Mouse (Mus musculus): ENCODE data around the gene 9330182L06Rik. TPM values are rescaled to one million over a fixed set of nuclear protein-coding genes. Genes with fewer than 3 reads are reported as not detected.

9330182L06Rik gene
- polyA plus RNA-seq, 1 experiment = 2.8 TPM

DNA sequence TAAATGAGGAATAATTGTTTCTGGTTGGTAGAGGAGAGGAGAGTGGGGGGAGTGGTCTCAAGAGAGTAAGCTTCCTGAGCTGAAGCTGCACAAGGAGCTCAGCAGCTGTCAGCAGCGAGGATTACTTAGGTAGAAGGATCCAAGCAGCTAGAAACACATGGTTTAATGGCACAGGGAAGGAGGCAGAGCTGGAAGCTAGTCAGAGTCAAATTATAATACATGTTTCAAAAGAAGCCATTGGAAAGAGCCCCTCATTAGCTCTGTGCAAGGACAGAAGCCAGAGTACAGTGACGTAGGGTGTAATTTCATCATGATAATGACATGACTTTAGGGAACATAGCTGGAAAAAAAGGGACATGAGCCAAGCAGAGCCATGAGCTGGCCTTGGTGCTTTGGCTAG lies 92.2 kb downstream of the 9330182L06Rik start:
- no peak for TF ChIP-seq POLR2A (IDR thresholded peaks at IDR 0.05; ENCODE audit: low read depth, low read length)
- TF ChIP-seq CTCF (IDR thresholded peaks at IDR 0.05; ENCODE audit: borderline replicate concordance, insufficient read depth, low read length) = no peak
- Histone ChIP-seq H3K4me3 (ENCODE audit: insufficient read depth, low read length) (no peak overlapping the region), H3K4me1 (ENCODE audit: control insufficient read depth, insufficient read depth, low read length) (no peaks in the 10 kb centered on the region), H3K27ac (ENCODE audit: insufficient read depth, low read length) (no peak overlapping the region)

GRCm38 (mm10) chr5:9361982-9362661 lies 96.2 kb downstream of the 9330182L06Rik start:
- H3K4me1 ChIP-seq (ENCODE audit: control insufficient read depth, insufficient read depth, low read length) = no peaks in the 10 kb centered on the region
- H3K4me3 ChIP-seq (ENCODE audit: insufficient read depth, low read length) = no peak overlapping the region
- TF ChIP-seq POLR2A (IDR thresholded peaks at IDR 0.05; ENCODE audit: low read depth, low read length) = no peak
- no peak for TF ChIP-seq CTCF (IDR thresholded peaks at IDR 0.05; ENCODE audit: borderline replicate concordance, insufficient read depth, low read length)
- H3K27ac ChIP-seq (ENCODE audit: insufficient read depth, low read length) = no peak overlapping the region

DNA sequence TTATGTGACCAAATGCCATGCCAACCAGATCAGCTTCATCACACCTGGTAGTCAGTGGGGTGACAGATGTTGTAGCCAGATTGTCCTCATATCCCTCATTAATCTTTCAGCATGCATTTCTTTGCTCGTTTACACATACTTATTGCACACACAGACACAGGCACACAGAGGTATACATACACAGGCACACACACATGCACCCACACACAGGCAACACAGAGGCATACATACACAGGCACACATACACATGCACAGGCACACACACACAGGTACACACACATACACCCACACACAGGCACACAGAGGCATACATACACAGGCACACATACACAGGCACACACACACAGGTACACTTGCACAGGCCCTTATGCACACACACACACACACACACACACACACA lies 99.0 kb downstream of the 9330182L06Rik start:
- H3K4me1 ChIP-seq (ENCODE audit: control insufficient read depth, insufficient read depth, low read length) = no peaks in the 10 kb centered on the region
- H3K4me3 ChIP-seq (ENCODE audit: insufficient read depth, low read length) = no peak overlapping the region
- no peak overlapping the region for H3K27ac ChIP-seq (ENCODE audit: insufficient read depth, low read length)
- no peak for TF ChIP-seq POLR2A (IDR thresholded peaks at IDR 0.05; ENCODE audit: low read depth, low read length)
- TF ChIP-seq CTCF (IDR thresholded peaks at IDR 0.05; ENCODE audit: borderline replicate concordance, insufficient read depth, low read length) = no peak

DNA sequence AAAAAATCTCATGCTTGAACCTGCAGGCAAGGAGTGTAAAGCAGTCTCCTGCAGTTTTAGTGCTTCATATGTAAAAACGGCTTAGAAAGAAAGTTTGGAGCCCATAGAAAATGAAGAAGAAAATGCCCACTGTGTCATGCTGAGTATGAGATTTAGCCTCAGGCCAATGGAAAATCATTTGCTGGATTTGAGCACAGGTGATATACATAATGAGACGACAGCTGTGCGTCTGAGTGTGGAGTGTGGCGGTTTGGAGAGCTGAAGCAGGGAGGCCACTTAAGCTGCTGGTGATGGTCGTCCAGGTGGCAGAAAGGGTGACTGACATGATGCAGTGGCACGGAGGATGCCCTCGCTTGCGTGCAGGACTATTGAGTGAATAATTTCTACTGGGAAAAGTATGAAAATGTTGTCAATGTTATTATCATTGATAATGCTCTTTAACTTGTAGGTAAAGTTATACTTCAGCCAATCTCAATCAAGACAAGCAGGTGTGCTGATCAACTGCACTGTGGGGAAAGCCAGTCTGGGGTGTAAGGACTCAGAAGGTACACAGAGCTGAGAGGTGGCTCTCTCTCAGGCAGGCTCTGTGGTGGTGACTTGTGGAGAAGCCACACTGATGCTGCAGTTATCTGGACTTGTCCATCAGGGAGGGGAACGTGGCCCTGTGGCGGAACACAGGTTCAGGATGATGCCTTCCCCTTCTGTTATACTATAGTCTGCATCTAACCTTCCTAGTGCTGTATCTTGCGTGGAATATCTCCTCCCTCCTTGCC lies 102.2 kb downstream of the 9330182L06Rik start:
- H3K27ac ChIP-seq (ENCODE audit: insufficient read depth, low read length) = no peak overlapping the region
- no peaks in the 10 kb centered on the region for H3K4me1 ChIP-seq (ENCODE audit: control insufficient read depth, insufficient read depth, low read length)
- TF ChIP-seq POLR2A (IDR thresholded peaks at IDR 0.05; ENCODE audit: low read depth, low read length) = no peak
- TF ChIP-seq CTCF (IDR thresholded peaks at IDR 0.05; ENCODE audit: borderline replicate concordance, insufficient read depth, low read length) = no peak
- no peak overlapping the region for H3K4me3 ChIP-seq (ENCODE audit: insufficient read depth, low read length)

DNA sequence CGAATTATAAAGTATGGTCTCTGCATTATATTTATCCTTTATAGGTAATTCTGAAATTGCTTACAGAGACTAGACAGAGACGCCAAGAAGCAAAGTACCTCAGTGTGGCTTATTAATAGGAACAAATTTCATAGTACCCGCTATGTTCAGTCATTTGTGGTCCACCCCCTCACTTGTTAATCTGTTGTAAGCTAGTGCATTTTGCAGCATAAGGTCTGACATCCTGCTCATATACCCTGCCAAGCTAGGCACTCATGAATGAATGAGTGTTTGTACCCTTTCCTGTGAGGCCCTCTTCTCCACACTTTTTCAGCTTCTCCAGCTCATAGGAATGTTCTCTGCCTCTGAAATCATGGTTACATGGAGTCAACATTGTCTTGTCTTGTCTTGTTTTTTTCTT lies 105.2 kb downstream of the 9330182L06Rik start:
- Histone ChIP-seq H3K27ac (ENCODE audit: insufficient read depth, low read length) (no peak overlapping the region), H3K4me3 (ENCODE audit: insufficient read depth, low read length) (no peak overlapping the region), H3K4me1 (ENCODE audit: control insufficient read depth, insufficient read depth, low read length) (no peaks in the 10 kb centered on the region)
- no peak for TF ChIP-seq POLR2A (IDR thresholded peaks at IDR 0.05; ENCODE audit: low read depth, low read length)

- Histone ChIP-seq H3K4me1 (ENCODE audit: control insufficient read depth, insufficient read depth, low read length) (no peaks in the 10 kb centered on the region), H3K27ac (ENCODE audit: insufficient read depth, low read length) (no peak overlapping the region), H3K4me3 (ENCODE audit: insufficient read depth, low read length) (no peak overlapping the region)
- TF ChIP-seq CTCF (IDR thresholded peaks at IDR 0.05; ENCODE audit: borderline replicate concordance, insufficient read depth, low read length) = no peak
- TF ChIP-seq POLR2A (IDR thresholded peaks at IDR 0.05; ENCODE audit: low read depth, low read length) = no peak
Measured at GRCm38 (mm10) chr5:9373341-9373740, 107.4 kb downstream of the 9330182L06Rik start.

- no peak overlapping the region for H3K27ac ChIP-seq (ENCODE audit: insufficient read depth, low read length)
- H3K4me3 ChIP-seq (ENCODE audit: insufficient read depth, low read length) = no peak overlapping the region
- no peak for TF ChIP-seq CTCF (IDR thresholded peaks at IDR 0.05; ENCODE audit: borderline replicate concordance, insufficient read depth, low read length)
- TF ChIP-seq POLR2A (IDR thresholded peaks at IDR 0.05; ENCODE audit: low read depth, low read length) = no peak
- H3K4me1 ChIP-seq (ENCODE audit: control insufficient read depth, insufficient read depth, low read length) = peaks cover 8% of the 10 kb centered on the region; the same call in 1 of the 2 replicates
Measured at GRCm38 (mm10) chr5:9389968-9390367, 124.0 kb downstream of the 9330182L06Rik start.

DNA sequence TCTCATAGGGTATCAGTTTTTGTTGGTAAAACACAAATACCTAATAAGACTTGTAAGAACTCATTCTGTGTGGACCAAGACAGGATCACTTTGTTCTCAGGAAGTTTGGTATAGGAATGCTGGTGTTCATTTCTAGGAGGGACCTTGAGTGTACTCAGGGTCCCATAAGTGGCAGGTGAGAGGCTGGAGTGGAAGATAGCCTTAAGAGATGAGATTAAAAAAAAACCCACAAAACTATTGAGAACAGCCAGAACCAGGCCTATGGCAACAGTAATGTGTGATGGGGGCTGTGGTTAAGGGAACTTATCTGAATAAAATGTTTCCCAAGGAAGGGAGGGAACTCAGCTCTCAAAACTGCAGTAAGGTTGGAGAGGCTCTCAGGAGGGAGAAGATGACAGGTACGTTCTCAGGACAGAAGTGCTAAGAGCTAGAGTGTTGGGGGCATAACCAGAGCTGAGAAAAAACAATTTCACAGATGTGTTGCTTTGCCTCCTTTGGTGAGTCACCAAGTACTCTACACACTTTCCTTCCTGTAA lies 126.0 kb downstream of the 9330182L06Rik start:
- Histone ChIP-seq H3K27ac (ENCODE audit: insufficient read depth, low read length) (no peak overlapping the region), H3K4me3 (ENCODE audit: insufficient read depth, low read length) (no peak overlapping the region), H3K4me1 (ENCODE audit: control insufficient read depth, insufficient read depth, low read length) (peaks cover 8% of the 10 kb centered on the region; the same call in 1 of the 2 replicates)
- TF ChIP-seq POLR2A (IDR thresholded peaks at IDR 0.05; ENCODE audit: low read depth, low read length) = no peak
- TF ChIP-seq CTCF (IDR thresholded peaks at IDR 0.05; ENCODE audit: borderline replicate concordance, insufficient read depth, low read length) = no peak

- Histone ChIP-seq H3K27ac (ENCODE audit: insufficient read depth, low read length) (no peak overlapping the region), H3K4me1 (ENCODE audit: control insufficient read depth, insufficient read depth, low read length) (no peaks in the 10 kb centered on the region), H3K4me3 (ENCODE audit: insufficient read depth, low read length) (no peak overlapping the region)
- TF ChIP-seq CTCF (IDR thresholded peaks at IDR 0.05; ENCODE audit: borderline replicate concordance, insufficient read depth, low read length) = no peak
- no peak for TF ChIP-seq POLR2A (IDR thresholded peaks at IDR 0.05; ENCODE audit: low read depth, low read length)
Measured at GRCm38 (mm10) chr5:9417098-9417497, 151.2 kb downstream of the 9330182L06Rik start.

- Histone ChIP-seq H3K27ac (ENCODE audit: insufficient read depth, low read length) (no peak overlapping the region), H3K4me3 (ENCODE audit: insufficient read depth, low read length) (no peak overlapping the region), H3K4me1 (ENCODE audit: control insufficient read depth, insufficient read depth, low read length) (no peaks in the 10 kb centered on the region)
- TF ChIP-seq POLR2A (IDR thresholded peaks at IDR 0.05; ENCODE audit: low read depth, low read length) (no peak), CTCF (IDR thresholded peaks at IDR 0.05; ENCODE audit: borderline replicate concordance, insufficient read depth, low read length) (no peak)
Measured at GRCm38 (mm10) chr5:9417802-9418201, 151.9 kb downstream of the 9330182L06Rik start.
